Mouse (Mus musculus): ENCODE data around the gene Lrrc46. TPM values are rescaled to one million over a fixed set of nuclear protein-coding genes. Genes with fewer than 3 reads are reported as not detected.

The Lrrc46 gene
- polyA plus RNA-seq, 1 experiment from 2014 or later, result 1.5 TPM

GRCm38 (mm10) chr11:97045861-97046260, 4.7 kb upstream of the Lrrc46 start:
- peaks cover 15% of the 10 kb centered on the region for H3K4me1 ChIP-seq
- H3K27me3 ChIP-seq, result no peaks in the 10 kb centered on the region
- no peak for ATAC-seq (ENCODE audit: insufficient number of reproducible peaks, insufficient read depth, low FRiP score, low TSS enrichment, low read depth)
- peaks cover 54% of the 10 kb centered on the region for H3K36me3 ChIP-seq
- 80% methylated on average over 7 of the region's 7 CpGs for WGBS
- H3K4me2 ChIP-seq, result no peak overlapping the region
- no peak overlapping the region for H3K27ac ChIP-seq
- no peak overlapping the region for H3K4me3 ChIP-seq
- no peak overlapping the region for H3K9ac ChIP-seq
- no peaks in the 10 kb centered on the region for H3K9me3 ChIP-seq

- Histone ChIP-seq H3K9ac (no peak overlapping the region), H3K9me3 (no peaks in the 10 kb centered on the region), H3K36me3 (peaks cover 54% of the 10 kb centered on the region), H3K27me3 (no peaks in the 10 kb centered on the region), H3K4me1 (peaks cover 9% of the 10 kb centered on the region), H3K4me2 (no peak overlapping the region), H3K27ac (no peak overlapping the region), H3K4me3 (no peak overlapping the region)
- ATAC-seq (ENCODE audit: insufficient number of reproducible peaks, insufficient read depth, low FRiP score, low TSS enrichment, low read depth), result no peak
- WGBS, result 93% methylated on average over 8 of the region's 8 CpGs
Measured at GRCm38 (mm10) chr11:97044902-97045301, 3.7 kb upstream of the Lrrc46 start.

- 49% methylated on average over 12 of the region's 12 CpGs for WGBS
Measured at GRCm38 (mm10) chr11:97040301-97041021, 746 bp downstream of the Lrrc46 start.

GRCm38 (mm10) chr11:97038881-97039280, 2.3 kb downstream of the Lrrc46 start:
- Histone ChIP-seq H3K9me3 (no peaks in the 10 kb centered on the region), H3K27ac (no peak overlapping the region), H3K4me3 (no peak overlapping the region), H3K27me3 (no peaks in the 10 kb centered on the region), H3K9ac (no peak overlapping the region), H3K4me1 (peaks cover 9% of the 10 kb centered on the region), H3K4me2 (no peak overlapping the region), H3K36me3 (peaks cover 9% of the 10 kb centered on the region; the same call in 1 of the 2 replicates)
- 64% methylated on average over 7 of the region's 7 CpGs for WGBS
- ATAC-seq (ENCODE audit: insufficient number of reproducible peaks, insufficient read depth, low FRiP score, low TSS enrichment, low read depth), result no peak

More at GRCm38 (mm10) chr11:97040301-97041021, 746 bp downstream of the Lrrc46 start:
- Histone ChIP-seq H3K27me3 (no peaks in the 10 kb centered on the region), H3K9me3 (no peaks in the 10 kb centered on the region), H3K27ac (no peak overlapping the region), H3K9ac (peak overlapping the region; percentile 67; the same call in 1 of the 2 replicates), H3K4me1 (peaks cover 9% of the 10 kb centered on the region), H3K4me3 (peak overlapping the region; percentile 82), H3K4me2 (peak overlapping the region; percentile 70), H3K36me3 (peaks cover 24% of the 10 kb centered on the region)
- no peak for ATAC-seq (ENCODE audit: insufficient number of reproducible peaks, insufficient read depth, low FRiP score, low TSS enrichment, low read depth)

GRCm38 (mm10) chr11:97036141-97036540, 5.1 kb downstream of the Lrrc46 start:
- WGBS, result 79% methylated on average over 5 of the region's 5 CpGs
- ATAC-seq (ENCODE audit: insufficient number of reproducible peaks, insufficient read depth, low FRiP score, low TSS enrichment, low read depth), result no peak
- H3K4me2 ChIP-seq, result no peak overlapping the region
- H3K9me3 ChIP-seq, result no peaks in the 10 kb centered on the region
- no peak overlapping the region for H3K27ac ChIP-seq
- H3K36me3 ChIP-seq, result peaks cover 19% of the 10 kb centered on the region
- no peak overlapping the region for H3K9ac ChIP-seq
- no peaks in the 10 kb centered on the region for H3K27me3 ChIP-seq
- peaks cover 2% of the 10 kb centered on the region; the same call in 1 of the 2 replicates for H3K4me1 ChIP-seq
- H3K4me3 ChIP-seq, result no peak overlapping the region

GRCm38 (mm10) chr11:97033781-97034180, 7.4 kb downstream of the Lrrc46 start:
- Histone ChIP-seq H3K36me3 (peaks cover 19% of the 10 kb centered on the region), H3K9me3 (no peaks in the 10 kb centered on the region), H3K4me2 (no peak overlapping the region), H3K27me3 (no peaks in the 10 kb centered on the region), H3K9ac (no peak overlapping the region), H3K4me3 (no peak overlapping the region), H3K4me1 (peaks cover 13% of the 10 kb centered on the region), H3K27ac (no peak overlapping the region)
- no peak for ATAC-seq (ENCODE audit: insufficient number of reproducible peaks, insufficient read depth, low FRiP score, low TSS enrichment, low read depth)
- 93% methylated on average over 4 of the region's 4 CpGs for WGBS

GRCm38 (mm10) chr11:97032499-97032898, 8.7 kb downstream of the Lrrc46 start:
- H3K27ac ChIP-seq, result no peak overlapping the region
- H3K4me1 ChIP-seq, result peaks cover 13% of the 10 kb centered on the region
- no peaks in the 10 kb centered on the region for H3K27me3 ChIP-seq
- peaks cover 19% of the 10 kb centered on the region for H3K36me3 ChIP-seq
- H3K4me2 ChIP-seq, result no peak overlapping the region
- peak overlapping the region; percentile 16; the same call in 1 of the 2 replicates for H3K9ac ChIP-seq
- 92% methylated on average over 4 of the region's 4 CpGs for WGBS
- H3K4me3 ChIP-seq, result no peak overlapping the region
- no peak for ATAC-seq (ENCODE audit: insufficient number of reproducible peaks, insufficient read depth, low FRiP score, low TSS enrichment, low read depth)
- H3K9me3 ChIP-seq, result no peaks in the 10 kb centered on the region

GRCm38 (mm10) chr11:97031977-97032376, 9.2 kb downstream of the Lrrc46 start:
- WGBS, result 83% methylated on average over 12 of the region's 12 CpGs

GRCm38 (mm10) chr11:97030426-97030825, 10.8 kb downstream of the Lrrc46 start:
- 14% methylated on average over 15 of the region's 15 CpGs for WGBS
- peak overlapping the region; percentile 82 for H3K9ac ChIP-seq
- H3K4me2 ChIP-seq, result peak overlapping the region; percentile 72
- peaks cover 21% of the 10 kb centered on the region for H3K4me1 ChIP-seq
- H3K27ac ChIP-seq, result peak overlapping the region; percentile 82; the same call in 1 of the 2 replicates
- peak overlapping the region; percentile 71 for H3K4me3 ChIP-seq
- no peaks in the 10 kb centered on the region for H3K9me3 ChIP-seq
- H3K27me3 ChIP-seq, result peaks cover 3% of the 10 kb centered on the region; the same call in 1 of the 2 replicates
- no peak for ATAC-seq (ENCODE audit: insufficient number of reproducible peaks, insufficient read depth, low FRiP score, low TSS enrichment, low read depth)
- H3K36me3 ChIP-seq, result peaks cover 19% of the 10 kb centered on the region

More at GRCm38 (mm10) chr11:97031977-97032376, 9.2 kb downstream of the Lrrc46 start:
- Histone ChIP-seq H3K4me3 (no peak overlapping the region), H3K27me3 (no peaks in the 10 kb centered on the region), H3K9me3 (no peaks in the 10 kb centered on the region), H3K27ac (no peak overlapping the region), H3K4me1 (peaks cover 13% of the 10 kb centered on the region), H3K36me3 (peaks cover 19% of the 10 kb centered on the region), H3K4me2 (no peak overlapping the region), H3K9ac (no peak overlapping the region)
- ATAC-seq (ENCODE audit: insufficient number of reproducible peaks, insufficient read depth, low FRiP score, low TSS enrichment, low read depth), result no peak

GRCm38 (mm10) chr11:97029686-97030417, 11.4 kb downstream of the Lrrc46 start, which contains the start of gene Scrn2:
Scrn2 (plus strand) TSS chr11:97029938.
- Histone ChIP-seq H3K4me1 (peaks cover 26% of the 10 kb centered on the region), H3K9ac (peak within 1 kb of the TSS; percentile 82), H3K27me3 (peaks cover 9% of the 10 kb centered on the region), H3K9me3 (no peaks in the 10 kb centered on the region), H3K36me3 (peaks cover 19% of the 10 kb centered on the region), H3K4me3 (peak within 1 kb of the TSS; percentile 71), H3K4me2 (peak within 1 kb of the TSS; percentile 72), H3K27ac (peak within 1 kb of the TSS; percentile 82)
- ATAC-seq (ENCODE audit: insufficient number of reproducible peaks, insufficient read depth, low FRiP score, low TSS enrichment, low read depth), result peak; percentile 45; the same call in 1 of the 2 replicates
- under 1% methylated on average over 25 of the region's 25 CpGs for WGBS

- Histone ChIP-seq H3K4me2 (peak overlapping the region; percentile 63), H3K36me3 (no peaks in the 10 kb centered on the region), H3K27ac (peak overlapping the region; percentile 74), H3K9me3 (no peaks in the 10 kb centered on the region), H3K4me1 (peaks cover 43% of the 10 kb centered on the region), H3K4me3 (peak overlapping the region; percentile 35), H3K27me3 (peaks cover 49% of the 10 kb centered on the region), H3K9ac (peak overlapping the region; percentile 71)
- 2% methylated on average over 17 of the region's 17 CpGs for WGBS
- 0 out of 2 replicates have a peak, but pooled peaks have one; percentile 40 for ATAC-seq (ENCODE audit: insufficient number of reproducible peaks, insufficient read depth, low FRiP score, low TSS enrichment, low read depth)
Measured at GRCm38 (mm10) chr11:97025721-97026344, 15.4 kb downstream of the Lrrc46 start.

All from embryonic facial prominence, embryonic 13.5 days (tissue).